Mouse (Mus musculus) embryonic fibroblast, embryonic 13.5 days (primary cell): ENCODE measurements around the gene Eif2b1. TPM values are rescaled to one million over a fixed set of nuclear protein-coding genes. Genes with fewer than 3 reads are reported as not detected.
"Not testable (repeated sequence)": the region's sequence is repeated elsewhere in the genome, so short reads cannot be mapped to it uniquely, and the experiment has no call there.

Experiments used
- H3K27ac ChIP-seq: 2 replicates; pipeline ENCODE4 v1.5.1; 2012; ENCODE audit warnings: low read length, control low read depth, inconsistent platforms; ENCODE audit not compliant: insufficient read depth
- H3K4me1 ChIP-seq: 2 replicates; pipeline ENCODE4 v1.6.1; 2011; ENCODE audit warnings: low read length; ENCODE audit not compliant: control insufficient read depth, insufficient read depth
- H3K4me3 ChIP-seq: 2 replicates; pipeline ENCODE4 v1.5.1; 2011; ENCODE audit warnings: mild to moderate bottlenecking, control low read depth, low read length; ENCODE audit not compliant: insufficient read depth
- CTCF ChIP-seq: IDR thresholded peaks from 2 replicates; pipeline ENCODE4 v1.5.1; 2011; ENCODE audit warnings: mild to moderate bottlenecking, control low read depth, low read length, moderate library complexity, borderline replicate concordance; ENCODE audit not compliant: insufficient read depth
- POLR2A ChIP-seq: IDR thresholded peaks from 2 replicates; pipeline ENCODE4 v1.6.1; 2011; ENCODE audit warnings: low read depth, mild to moderate bottlenecking, control low read depth, low read length, moderate library complexity
- polyA plus RNA-seq: library from polyadenylated mRNA; stranded (reverse); fragments of >200 nt; gene quantifications from 2 replicates; pipeline ENCODE4 v1.2.4, GENCODE M21; 2011; ENCODE audit warnings: low read depth; ENCODE audit not compliant: missing spikeins, insufficient read length

Eif2b1 gene
- polyA plus RNA-seq = 43.6 and 49.8 TPM in 2 replicates

- H3K4me3 ChIP-seq = peak within 1 kb of the TSS; percentile 86
- no peaks in the 10 kb centered on the region for H3K4me1 ChIP-seq
- H3K27ac ChIP-seq = no peak within 1 kb of the TSS
- TF ChIP-seq CTCF (no peak), POLR2A (peak; percentile 93)
Observed at GRCm38 (mm10) chr5:124578633-124579317, at the start of gene Eif2b1, which contains the start of gene Gtf2h3. TSS of gene Eif2b1 (minus strand) at chr5:124579131. TSS of gene Gtf2h3 (plus strand) at chr5:124579140.

GRCm38 (mm10) chr5:124624291-124624690 is 45.4 kb upstream of the Eif2b1 start:
- no peak for TF ChIP-seq POLR2A
- no peak for TF ChIP-seq CTCF
- Histone ChIP-seq H3K4me1 (no peaks in the 10 kb centered on the region; the same call in 1 of the 2 replicates), H3K4me3 (no peak overlapping the region), H3K27ac (no peak overlapping the region)

DNA sequence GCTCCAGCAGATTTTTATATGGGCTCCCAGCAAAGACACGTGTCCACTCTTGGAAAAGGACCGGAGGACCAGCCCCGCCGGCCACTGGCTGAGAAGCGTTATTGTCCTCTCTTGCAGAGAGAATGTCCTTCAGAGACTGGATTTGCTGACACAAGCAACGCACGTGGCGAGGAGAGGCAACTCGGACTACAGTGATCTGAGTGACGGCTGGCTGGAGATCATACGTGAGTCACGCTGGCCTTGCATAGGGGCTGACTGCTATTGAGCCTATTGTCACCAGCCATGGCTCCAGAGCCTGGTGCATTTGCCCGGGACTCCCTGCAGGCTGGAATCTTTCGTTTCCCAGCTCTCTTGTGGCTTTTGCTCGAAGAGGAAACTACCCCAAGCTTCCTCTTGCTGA is 44.0 kb upstream of the Eif2b1 start:
- Histone ChIP-seq H3K27ac (no peak overlapping the region), H3K4me1 (no peaks in the 10 kb centered on the region), H3K4me3 (no peak overlapping the region)
- no peak for TF ChIP-seq POLR2A
- TF ChIP-seq CTCF = no peak

- H3K4me1 ChIP-seq = no peaks in the 10 kb centered on the region
- TF ChIP-seq POLR2A (no peak), CTCF (no peak)
- no peak overlapping the region for H3K27ac ChIP-seq
- no peak overlapping the region for H3K4me3 ChIP-seq
Observed at GRCm38 (mm10) chr5:124621362-124621761, 42.4 kb upstream of the Eif2b1 start.

GRCm38 (mm10) chr5:124618711-124619110 is 39.8 kb upstream of the Eif2b1 start:
- no peaks in the 10 kb centered on the region for H3K4me1 ChIP-seq
- no peak overlapping the region for H3K27ac ChIP-seq
- no peak overlapping the region for H3K4me3 ChIP-seq
- TF ChIP-seq POLR2A (no peak), CTCF (no peak)

GRCm38 (mm10) chr5:124614709-124615108 is 35.8 kb upstream of the Eif2b1 start:
- Histone ChIP-seq H3K4me3 (no peak overlapping the region), H3K27ac (no peak overlapping the region), H3K4me1 (no peaks in the 10 kb centered on the region)
- TF ChIP-seq CTCF (no peak), POLR2A (no peak)

DNA sequence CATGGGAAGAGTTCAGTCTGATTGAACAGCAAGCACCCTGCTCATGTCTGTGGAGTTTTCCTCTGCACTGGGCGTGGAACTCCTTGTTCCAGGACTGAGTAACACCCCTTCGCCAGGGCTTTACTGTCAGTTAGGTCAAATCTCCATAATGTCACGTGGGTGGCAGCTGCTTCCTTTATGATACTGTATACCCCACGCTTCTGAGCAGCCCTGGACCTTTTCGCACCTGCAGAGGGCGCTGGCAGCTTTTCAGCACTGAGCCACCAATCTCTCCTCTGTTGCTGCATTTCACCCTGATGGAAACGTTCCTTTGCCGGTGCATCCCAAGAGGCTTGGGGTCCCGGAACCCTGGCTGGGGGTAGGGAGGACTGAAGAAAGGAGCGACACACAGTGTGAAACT is 32.0 kb upstream of the Eif2b1 start:
- no peak for TF ChIP-seq POLR2A
- TF ChIP-seq CTCF = no peak
- no peak overlapping the region for H3K4me3 ChIP-seq
- H3K27ac ChIP-seq = no peak overlapping the region
- no peaks in the 10 kb centered on the region for H3K4me1 ChIP-seq

DNA sequence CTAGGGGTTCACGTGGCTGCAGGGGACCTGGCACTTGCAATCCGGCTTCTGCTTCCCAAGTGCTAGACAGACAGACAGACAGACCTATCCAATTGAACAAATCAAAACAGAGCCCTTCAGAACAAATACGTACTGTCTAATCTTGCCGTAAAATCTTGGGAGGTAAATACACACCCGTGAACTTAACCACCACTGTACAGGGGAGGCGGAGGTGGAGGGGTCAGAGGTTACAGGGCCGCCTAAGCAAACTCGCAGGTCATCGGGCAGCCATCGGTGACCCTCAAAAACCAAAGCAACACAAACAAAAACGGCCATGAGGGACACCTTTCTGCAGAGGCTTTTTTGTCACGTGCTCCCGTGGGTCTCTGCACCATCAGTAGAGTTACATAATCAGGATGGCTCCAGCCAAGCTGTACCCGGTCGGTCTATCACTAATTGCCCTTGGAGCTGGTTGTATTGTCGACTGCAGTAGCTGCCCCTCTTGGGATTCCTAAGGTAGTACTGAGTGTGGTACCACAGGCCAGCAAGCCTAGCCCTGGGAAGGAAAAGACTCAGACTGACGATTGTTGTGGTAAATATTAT is 26.2 kb upstream of the Eif2b1 start:
- H3K27ac ChIP-seq = no peak overlapping the region
- no peaks in the 10 kb centered on the region for H3K4me1 ChIP-seq
- no peak overlapping the region for H3K4me3 ChIP-seq
- TF ChIP-seq POLR2A (no peak), CTCF (no peak)

GRCm38 (mm10) chr5:124604296-124604695 is 25.4 kb upstream of the Eif2b1 start:
- Histone ChIP-seq H3K4me1 (0 out of 2 replicates have a peak, but pooled peaks cover 4% of the 10 kb centered on the region), H3K4me3 (no peak overlapping the region), H3K27ac (no peak overlapping the region)
- no peak for TF ChIP-seq CTCF
- no peak for TF ChIP-seq POLR2A

DNA sequence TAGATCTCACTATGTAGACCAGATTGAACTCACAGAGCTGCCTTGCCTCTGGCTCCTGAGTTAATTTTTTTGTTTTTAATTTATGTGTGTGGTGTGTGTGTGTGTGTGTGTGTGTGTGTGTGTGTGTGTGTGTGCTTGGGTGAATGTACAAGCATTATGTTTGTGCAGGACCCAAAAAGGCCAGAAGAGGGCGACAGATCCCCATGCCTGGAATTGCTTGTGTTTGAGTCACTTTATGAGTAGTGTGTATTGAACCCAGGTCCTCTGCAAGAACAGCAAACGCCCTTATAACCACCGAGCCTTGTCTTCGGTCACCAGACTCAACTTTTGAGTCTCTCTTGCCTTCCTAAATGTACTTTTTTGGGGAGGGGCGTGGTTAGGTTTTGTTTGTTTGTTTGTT is 23.4 kb upstream of the Eif2b1 start:
- no peak overlapping the region for H3K27ac ChIP-seq
- TF ChIP-seq POLR2A (no peak), CTCF (no peak)
- H3K4me3 ChIP-seq = no peak overlapping the region
- H3K4me1 ChIP-seq = 0 out of 2 replicates have a peak, but pooled peaks cover 4% of the 10 kb centered on the region

DNA sequence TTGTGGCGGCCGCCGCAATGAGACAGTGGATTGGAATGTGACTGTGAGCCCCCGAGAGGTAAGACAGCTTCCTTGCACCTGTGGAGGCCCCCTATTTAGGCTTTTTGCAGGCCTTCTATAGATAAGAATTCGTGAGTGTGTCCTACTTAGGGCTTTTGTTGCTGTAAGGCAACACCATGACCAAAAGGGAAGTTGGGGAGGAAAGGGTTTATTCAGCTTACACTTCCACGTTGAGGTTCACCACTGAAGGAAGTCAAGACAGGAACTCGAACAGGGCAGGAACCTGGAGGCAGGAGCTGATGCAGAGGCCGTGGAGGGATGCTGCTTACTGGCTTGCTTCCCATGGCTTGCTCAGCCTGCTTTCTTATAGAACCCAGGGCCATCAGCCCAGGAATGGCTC is 20.8 kb upstream of the Eif2b1 start:
- H3K27ac ChIP-seq, H3K4me3 ChIP-seq, H3K4me1 ChIP-seq: not testable (repeated sequence)
